24 mouse cellular contexts compared by ENCODE assay signal in the genomic region with DNA sequence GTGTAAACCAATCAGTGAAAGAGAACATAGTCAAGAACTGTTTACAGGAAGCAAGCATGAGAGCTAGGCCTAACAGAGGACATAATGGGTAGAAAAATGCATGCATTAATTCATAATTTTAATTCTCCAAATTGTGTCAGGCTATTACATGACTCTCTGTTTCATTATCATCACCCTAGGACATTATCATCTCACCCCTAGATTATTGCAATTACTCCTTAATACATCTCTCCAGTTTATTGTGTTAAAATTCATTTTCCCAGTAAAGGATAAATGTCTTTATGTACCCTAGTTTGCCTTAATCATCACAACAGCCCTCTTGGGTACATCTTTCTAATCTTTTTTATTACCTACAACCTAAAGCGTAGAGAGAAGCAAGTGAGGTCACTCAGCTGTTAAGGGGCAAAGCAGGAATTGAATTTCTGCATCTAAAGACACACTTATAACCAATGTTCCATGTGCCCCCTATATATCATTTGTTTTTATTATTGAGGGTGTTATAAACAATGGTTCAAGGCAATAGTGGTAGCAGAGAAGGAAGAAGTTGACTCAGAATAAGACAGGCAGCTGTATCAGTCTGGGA.
"Had no signal": no experiment of that assay in that cellular context is flagged by ENCODE, and none has a peak within 500 bp of the region (broad histone marks: within the 10 kb centered on the region; RNA-seq: fewer than 3 reads in every experiment).

No protein-coding gene starts in this region.

- DNase-seq: gastrocnemius, postnatal 14 days; gastrocnemius, postnatal 36 days; heart, adult 11 months; heart, adult 2 months; heart, postnatal 14 days; heart, postnatal 36 days; kidney, adult 18-20 months; kidney, adult 8-10 months; kidney, postnatal 10 days; kidney, postnatal 25 days; kidney, postnatal 4 days; liver had no signal

- H3K9ac ChIP-seq: heart, embryonic 13.5 days; heart, embryonic 15.5 days; hindbrain, embryonic 12.5 days; hindbrain, embryonic 15.5 days; limb, embryonic 12.5 days had no signal

- ATAC-seq: hindbrain, postnatal 0 days; intestine, embryonic 16.5 days had no signal

- H3K27me3 ChIP-seq: heart, embryonic 13.5 days; heart, embryonic 15.5 days; hindbrain, embryonic 12.5 days; hindbrain, embryonic 15.5 days; limb, embryonic 12.5 days had no signal

- H3K36me3 ChIP-seq: heart, embryonic 13.5 days; heart, embryonic 15.5 days; hindbrain, embryonic 12.5 days; hindbrain, embryonic 15.5 days; limb, embryonic 10.5 days; limb, embryonic 12.5 days had no signal

- H3K27ac ChIP-seq: heart, adult 2 months; heart, embryonic 13.5 days; heart, embryonic 15.5 days; hindbrain, embryonic 12.5 days; hindbrain, embryonic 15.5 days; hindbrain, postnatal 0 days; layer of hippocampus, adult 2 months; left cerebral cortex, adult 2 months; limb, embryonic 10.5 days; limb, embryonic 12.5 days had no signal

- H3K4me3 ChIP-seq: heart, adult 2 months; heart, embryonic 13.5 days; heart, embryonic 15.5 days; hindbrain, embryonic 12.5 days; hindbrain, embryonic 15.5 days; layer of hippocampus, adult 2 months; left cerebral cortex, adult 2 months; limb, embryonic 10.5 days; limb, embryonic 12.5 days had no signal

- H3K4me1 ChIP-seq: heart, embryonic 13.5 days; heart, embryonic 15.5 days; hindbrain, embryonic 12.5 days; hindbrain, embryonic 15.5 days; limb, embryonic 10.5 days; limb, embryonic 12.5 days had no signal

- H3K4me2 ChIP-seq: heart, embryonic 11.5 days; heart, embryonic 13.5 days; heart, embryonic 15.5 days; hindbrain, embryonic 12.5 days; hindbrain, embryonic 15.5 days; limb, embryonic 12.5 days; liver, embryonic 11.5 days had no signal

- H3K9me3 ChIP-seq: heart, embryonic 13.5 days; heart, embryonic 15.5 days; hindbrain, embryonic 12.5 days; hindbrain, embryonic 15.5 days; limb, embryonic 10.5 days; limb, embryonic 12.5 days had no signal
